Mouse (Mus musculus): ENCODE data around the gene Trmt44. TPM values are rescaled to one million over a fixed set of nuclear protein-coding genes. Genes with fewer than 3 reads are reported as not detected.

Trmt44 gene
- 6.8 and 7.0 TPM in 2 replicates for polyA plus RNA-seq (2015; fragmentation: Nextera tagmentation; extraction: Ambion mirVana)

GRCm38 (mm10) chr5:35574653-35575599, at the start of gene Trmt44:
Gene Trmt44 (minus strand): TSS chr5:35575070.
- no peaks in the 10 kb centered on the region for H3K9me3 ChIP-seq (replicated peaks; ENCODE audit: control insufficient read depth, low read length, poor library complexity, severe bottlenecking)
- peak; percentile 97 for ATAC-seq

GRCm38 (mm10) chr5:35623831-35624230, 49.0 kb upstream of the Trmt44 start:
- H3K36me3 ChIP-seq (ENCODE audit: control insufficient read depth, insufficient read depth, low read length), result no peaks in the 10 kb centered on the region
- no peak overlapping the region for H3K9ac ChIP-seq (ENCODE audit: low read depth, low read length)
- H3K4me2 ChIP-seq (ENCODE audit: low read length), result no peak overlapping the region
- no peaks in the 10 kb centered on the region for H3K27me3 ChIP-seq (ENCODE audit: control insufficient read depth, insufficient read depth, low read depth, low read length)
- H3K27ac ChIP-seq (ENCODE audit: low read length), result no peak overlapping the region
- H3K4me1 ChIP-seq (ENCODE audit: control insufficient read depth, insufficient read depth, low read length), result no peaks in the 10 kb centered on the region
- no peak for ATAC-seq
- H3K4me3 ChIP-seq (ENCODE audit: low read depth, low read length), result no peak overlapping the region
- no peaks in the 10 kb centered on the region for H3K9me3 ChIP-seq (replicated peaks; ENCODE audit: control insufficient read depth, low read length, poor library complexity, severe bottlenecking)

More at GRCm38 (mm10) chr5:35574653-35575599, at the start of gene Trmt44:
- Histone ChIP-seq H3K4me1 (ENCODE audit: control insufficient read depth, insufficient read depth, low read length) (peaks cover 10% of the 10 kb centered on the region), H3K27ac (ENCODE audit: low read length) (peak within 1 kb of the TSS; percentile 85), H3K4me2 (ENCODE audit: low read length) (peak within 1 kb of the TSS; percentile 88), H3K4me3 (ENCODE audit: low read depth, low read length) (peak within 1 kb of the TSS; percentile 79), H3K36me3 (ENCODE audit: control insufficient read depth, insufficient read depth, low read length) (peaks cover 12% of the 10 kb centered on the region), H3K9ac (ENCODE audit: low read depth, low read length) (peak within 1 kb of the TSS; percentile 80), H3K27me3 (ENCODE audit: control insufficient read depth, insufficient read depth, low read depth, low read length) (peaks cover 7% of the 10 kb centered on the region)
- WGBS, result 3% methylated on average over 56 of the region's 56 CpGs

GRCm38 (mm10) chr5:35621114-35621513, 46.2 kb upstream of the Trmt44 start:
- WGBS, result 42% methylated on average over 4 of the region's 4 CpGs
- H3K27me3 ChIP-seq (ENCODE audit: control insufficient read depth, insufficient read depth, low read depth, low read length), result no peaks in the 10 kb centered on the region
- ATAC-seq, result no peak

GRCm38 (mm10) chr5:35616943-35617342, 42.1 kb upstream of the Trmt44 start:
- 39% methylated on average over 5 of the region's 5 CpGs for WGBS
- Histone ChIP-seq H3K36me3 (ENCODE audit: control insufficient read depth, insufficient read depth, low read length) (peaks cover 2% of the 10 kb centered on the region; the same call in 1 of the 2 replicates), H3K4me2 (ENCODE audit: low read length) (no peak overlapping the region)

More at GRCm38 (mm10) chr5:35621114-35621513, 46.2 kb upstream of the Trmt44 start:
- no peaks in the 10 kb centered on the region for H3K4me1 ChIP-seq (ENCODE audit: control insufficient read depth, insufficient read depth, low read length)
- no peaks in the 10 kb centered on the region for H3K36me3 ChIP-seq (ENCODE audit: control insufficient read depth, insufficient read depth, low read length)
- H3K4me3 ChIP-seq (ENCODE audit: low read depth, low read length), result no peak overlapping the region
- no peak overlapping the region for H3K4me2 ChIP-seq (ENCODE audit: low read length)
- H3K27ac ChIP-seq (ENCODE audit: low read length), result no peak overlapping the region
- no peak overlapping the region for H3K9ac ChIP-seq (ENCODE audit: low read depth, low read length)
- no peaks in the 10 kb centered on the region for H3K9me3 ChIP-seq (replicated peaks; ENCODE audit: control insufficient read depth, low read length, poor library complexity, severe bottlenecking)

GRCm38 (mm10) chr5:35612722-35613121, 37.9 kb upstream of the Trmt44 start:
- Histone ChIP-seq H3K9ac (ENCODE audit: low read depth, low read length) (no peak overlapping the region), H3K4me3 (ENCODE audit: low read depth, low read length) (no peak overlapping the region), H3K27ac (ENCODE audit: low read length) (no peak overlapping the region), H3K9me3 (replicated peaks; ENCODE audit: control insufficient read depth, low read length, poor library complexity, severe bottlenecking) (no peaks in the 10 kb centered on the region), H3K27me3 (ENCODE audit: control insufficient read depth, insufficient read depth, low read depth, low read length) (no peaks in the 10 kb centered on the region), H3K36me3 (ENCODE audit: control insufficient read depth, insufficient read depth, low read length) (peaks cover 3% of the 10 kb centered on the region; the same call in 1 of the 2 replicates), H3K4me2 (ENCODE audit: low read length) (no peak overlapping the region), H3K4me1 (ENCODE audit: control insufficient read depth, insufficient read depth, low read length) (peaks cover 10% of the 10 kb centered on the region)
- ATAC-seq, result no peak
- WGBS, result 95% methylated on average over 8 of the region's 8 CpGs

More at GRCm38 (mm10) chr5:35616943-35617342, 42.1 kb upstream of the Trmt44 start:
- Histone ChIP-seq H3K4me1 (ENCODE audit: control insufficient read depth, insufficient read depth, low read length) (no peaks in the 10 kb centered on the region), H3K9ac (ENCODE audit: low read depth, low read length) (no peak overlapping the region), H3K27me3 (ENCODE audit: control insufficient read depth, insufficient read depth, low read depth, low read length) (no peaks in the 10 kb centered on the region), H3K9me3 (replicated peaks; ENCODE audit: control insufficient read depth, low read length, poor library complexity, severe bottlenecking) (no peaks in the 10 kb centered on the region), H3K4me3 (ENCODE audit: low read depth, low read length) (no peak overlapping the region), H3K27ac (ENCODE audit: low read length) (no peak overlapping the region)
- ATAC-seq, result no peak

GRCm38 (mm10) chr5:35611900-35612299, 37.0 kb upstream of the Trmt44 start:
- Histone ChIP-seq H3K27ac (ENCODE audit: low read length) (no peak overlapping the region), H3K36me3 (ENCODE audit: control insufficient read depth, insufficient read depth, low read length) (peaks cover 3% of the 10 kb centered on the region; the same call in 1 of the 2 replicates), H3K4me2 (ENCODE audit: low read length) (no peak overlapping the region), H3K9me3 (replicated peaks; ENCODE audit: control insufficient read depth, low read length, poor library complexity, severe bottlenecking) (no peaks in the 10 kb centered on the region), H3K9ac (ENCODE audit: low read depth, low read length) (no peak overlapping the region), H3K4me3 (ENCODE audit: low read depth, low read length) (no peak overlapping the region), H3K27me3 (ENCODE audit: control insufficient read depth, insufficient read depth, low read depth, low read length) (no peaks in the 10 kb centered on the region), H3K4me1 (ENCODE audit: control insufficient read depth, insufficient read depth, low read length) (peaks cover 10% of the 10 kb centered on the region)
- ATAC-seq, result no peak
- WGBS, result 87% methylated on average over 11 of the region's 11 CpGs

GRCm38 (mm10) chr5:35611170-35611569, 36.3 kb upstream of the Trmt44 start:
- H3K4me2 ChIP-seq (ENCODE audit: low read length), result no peak overlapping the region
- peaks cover 10% of the 10 kb centered on the region for H3K4me1 ChIP-seq (ENCODE audit: control insufficient read depth, insufficient read depth, low read length)
- H3K27me3 ChIP-seq (ENCODE audit: control insufficient read depth, insufficient read depth, low read depth, low read length), result no peaks in the 10 kb centered on the region
- 84% methylated on average over 9 of the region's 9 CpGs for WGBS
- peaks cover 3% of the 10 kb centered on the region; the same call in 1 of the 2 replicates for H3K36me3 ChIP-seq (ENCODE audit: control insufficient read depth, insufficient read depth, low read length)
- no peak for ATAC-seq
- no peak overlapping the region for H3K27ac ChIP-seq (ENCODE audit: low read length)
- H3K9me3 ChIP-seq (replicated peaks; ENCODE audit: control insufficient read depth, low read length, poor library complexity, severe bottlenecking), result no peaks in the 10 kb centered on the region
- H3K9ac ChIP-seq (ENCODE audit: low read depth, low read length), result no peak overlapping the region
- H3K4me3 ChIP-seq (ENCODE audit: low read depth, low read length), result no peak overlapping the region

- peaks cover 5% of the 10 kb centered on the region for H3K36me3 ChIP-seq (ENCODE audit: control insufficient read depth, insufficient read depth, low read length)
- no peak for ATAC-seq
- peaks cover 10% of the 10 kb centered on the region for H3K4me1 ChIP-seq (ENCODE audit: control insufficient read depth, insufficient read depth, low read length)
- H3K9me3 ChIP-seq (replicated peaks; ENCODE audit: control insufficient read depth, low read length, poor library complexity, severe bottlenecking), result no peaks in the 10 kb centered on the region
- H3K4me2 ChIP-seq (ENCODE audit: low read length), result no peak overlapping the region
- 98% methylated on average over 7 of the region's 7 CpGs for whole genome bisulfite sequencing
- H3K27ac ChIP-seq (ENCODE audit: low read length), result no peak overlapping the region
- no peaks in the 10 kb centered on the region for H3K27me3 ChIP-seq (ENCODE audit: control insufficient read depth, insufficient read depth, low read depth, low read length)
- H3K4me3 ChIP-seq (ENCODE audit: low read depth, low read length), result no peak overlapping the region
- no peak overlapping the region for H3K9ac ChIP-seq (ENCODE audit: low read depth, low read length)
These were observed 35.5 kb upstream of the Trmt44 start for GRCm38 (mm10) chr5:35610381-35610780.

- peaks cover 8% of the 10 kb centered on the region for H3K36me3 ChIP-seq (ENCODE audit: control insufficient read depth, insufficient read depth, low read length)
- no peak for ATAC-seq
- H3K4me3 ChIP-seq (ENCODE audit: low read depth, low read length), result no peak overlapping the region
- no peaks in the 10 kb centered on the region for H3K27me3 ChIP-seq (ENCODE audit: control insufficient read depth, insufficient read depth, low read depth, low read length)
- peaks cover 10% of the 10 kb centered on the region for H3K4me1 ChIP-seq (ENCODE audit: control insufficient read depth, insufficient read depth, low read length)
- H3K4me2 ChIP-seq (ENCODE audit: low read length), result no peak overlapping the region
- no peak overlapping the region for H3K9ac ChIP-seq (ENCODE audit: low read depth, low read length)
- WGBS, result 64% methylated on average over 2 of the region's 2 CpGs
- no peak overlapping the region for H3K27ac ChIP-seq (ENCODE audit: low read length)
- H3K9me3 ChIP-seq (replicated peaks; ENCODE audit: control insufficient read depth, low read length, poor library complexity, severe bottlenecking), result no peaks in the 10 kb centered on the region
These were observed 35.1 kb upstream of the Trmt44 start for GRCm38 (mm10) chr5:35609971-35610370.
